Mouse (Mus musculus) E14TG2a.4 (cell line): ENCODE results near the gene Taf3.

Source experiments
- H3K27me3 ChIP-seq: 2 replicates; pipeline ENCODE4 v1.6.1; 2014; ENCODE audit warnings: low read length, control low read depth; ENCODE audit not compliant: insufficient read depth
- H3K36me3 ChIP-seq: 2 replicates; pipeline ENCODE4 v1.6.1; 2014; ENCODE audit warnings: low read length, control low read depth; ENCODE audit not compliant: insufficient read depth
- H3K4me1 ChIP-seq: replicated peaks from 2 replicates; pipeline ENCODE4 v1.6.1; 2014; ENCODE audit warnings: low read depth, low read length, control low read depth
- H3K4me3 ChIP-seq: replicated peaks from 2 replicates; pipeline ENCODE4 v1.5.1; 2014; ENCODE audit warnings: mild to moderate bottlenecking, low read length
- H3K9me3 ChIP-seq: 2 replicates; pipeline ENCODE4 v1.6.1; 2014; ENCODE audit warnings: low read length, control low read depth
- CTCF ChIP-seq: conservative IDR thresholded peaks from 2 replicates; pipeline ENCODE4 v1.5.1; 2014; ENCODE audit warnings: low read length
- NANOG ChIP-seq: IDR thresholded peaks from 2 replicates; pipeline ENCODE4 v1.6.1; 2014; ENCODE audit warnings: borderline replicate concordance, low read length, mixed read lengths
- POU5F1 ChIP-seq: IDR thresholded peaks from 2 replicates; pipeline ENCODE4 v1.6.1; 2014; ENCODE audit warnings: low read length, borderline replicate concordance

Gene Taf3

DNA sequence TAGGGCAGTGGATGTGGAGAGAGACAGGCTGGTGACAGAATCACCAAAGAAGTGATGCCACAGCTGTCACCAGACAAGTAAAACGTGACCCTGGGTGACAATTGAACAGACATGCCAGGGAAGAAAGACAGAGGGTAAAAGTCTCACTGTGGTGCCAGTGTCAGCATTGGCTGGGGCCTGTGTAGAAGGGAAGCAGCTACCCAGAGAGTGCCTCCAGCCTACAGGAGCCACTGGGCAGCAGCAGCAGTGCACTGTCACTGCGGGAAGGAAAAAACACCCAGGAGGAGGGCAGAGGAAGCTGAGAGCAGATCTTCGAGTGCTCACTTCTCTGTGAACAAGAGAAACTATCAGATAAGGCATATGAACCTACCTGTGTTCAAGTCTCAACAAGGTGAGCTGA, 86.7 kb downstream of the Taf3 start:
- no peaks in the 10 kb centered on the region for H3K36me3 ChIP-seq
- H3K9me3 ChIP-seq: no peaks in the 10 kb centered on the region
- TF ChIP-seq POU5F1: no peak
- no peak for TF ChIP-seq CTCF
- no peak for TF ChIP-seq NANOG

DNA sequence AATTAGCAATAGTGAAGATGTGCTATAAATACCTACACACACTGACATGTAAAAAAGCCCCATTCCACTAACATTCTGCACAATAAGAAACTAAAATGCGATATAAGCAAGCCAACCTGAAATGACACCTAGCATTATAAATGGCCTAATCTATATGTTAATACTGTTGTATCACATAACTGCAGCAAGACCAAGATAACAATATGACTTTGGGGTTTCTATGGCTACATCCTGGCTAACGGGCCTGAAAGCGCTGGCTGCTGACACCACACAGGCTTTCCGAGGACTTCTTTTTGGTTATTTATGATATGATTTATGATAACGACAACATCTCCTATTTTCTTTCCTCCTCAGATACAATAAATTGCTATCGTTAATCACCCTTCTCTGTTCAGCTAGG, 90.4 kb downstream of the Taf3 start:
- no peaks in the 10 kb centered on the region for H3K9me3 ChIP-seq
- no peaks in the 10 kb centered on the region for H3K27me3 ChIP-seq
- no peak overlapping the region for H3K4me3 ChIP-seq
- no peak for TF ChIP-seq POU5F1
- no peak for TF ChIP-seq NANOG
- TF ChIP-seq CTCF: no peak
- peaks cover 42% of the 10 kb centered on the region for H3K4me1 ChIP-seq
- peaks cover under 1% of the 10 kb centered on the region for H3K36me3 ChIP-seq

More for the DNA sequence above, 86.7 kb downstream of the Taf3 start:
- no peak overlapping the region for H3K4me3 ChIP-seq
- peaks cover 26% of the 10 kb centered on the region for H3K4me1 ChIP-seq
- H3K27me3 ChIP-seq: no peaks in the 10 kb centered on the region

DNA sequence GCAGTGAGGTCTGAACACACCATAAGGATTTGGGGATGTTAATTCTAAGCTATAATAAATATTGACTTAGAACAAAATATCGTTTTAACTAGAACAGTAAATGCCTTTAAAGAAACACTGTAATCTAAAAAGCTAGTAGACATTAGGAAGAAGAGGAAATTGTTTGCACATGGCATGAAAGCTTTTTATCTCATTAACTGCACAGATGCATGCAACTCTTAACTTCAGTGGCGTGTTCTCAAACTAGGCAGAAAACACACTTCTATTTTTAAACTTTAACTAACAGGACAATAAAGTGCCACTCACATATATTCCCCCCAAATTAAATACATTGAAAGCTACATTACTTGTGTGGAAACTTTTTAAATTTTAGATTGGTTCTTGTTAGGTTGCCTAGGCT, 91.8 kb downstream of the Taf3 start:
- H3K9me3 ChIP-seq: no peaks in the 10 kb centered on the region
- H3K4me3 ChIP-seq: no peak overlapping the region
- H3K36me3 ChIP-seq: peaks cover 15% of the 10 kb centered on the region
- H3K27me3 ChIP-seq: no peaks in the 10 kb centered on the region
- no peak for TF ChIP-seq NANOG
- TF ChIP-seq POU5F1: no peak
- TF ChIP-seq CTCF: no peak
- H3K4me1 ChIP-seq: peaks cover 42% of the 10 kb centered on the region

DNA sequence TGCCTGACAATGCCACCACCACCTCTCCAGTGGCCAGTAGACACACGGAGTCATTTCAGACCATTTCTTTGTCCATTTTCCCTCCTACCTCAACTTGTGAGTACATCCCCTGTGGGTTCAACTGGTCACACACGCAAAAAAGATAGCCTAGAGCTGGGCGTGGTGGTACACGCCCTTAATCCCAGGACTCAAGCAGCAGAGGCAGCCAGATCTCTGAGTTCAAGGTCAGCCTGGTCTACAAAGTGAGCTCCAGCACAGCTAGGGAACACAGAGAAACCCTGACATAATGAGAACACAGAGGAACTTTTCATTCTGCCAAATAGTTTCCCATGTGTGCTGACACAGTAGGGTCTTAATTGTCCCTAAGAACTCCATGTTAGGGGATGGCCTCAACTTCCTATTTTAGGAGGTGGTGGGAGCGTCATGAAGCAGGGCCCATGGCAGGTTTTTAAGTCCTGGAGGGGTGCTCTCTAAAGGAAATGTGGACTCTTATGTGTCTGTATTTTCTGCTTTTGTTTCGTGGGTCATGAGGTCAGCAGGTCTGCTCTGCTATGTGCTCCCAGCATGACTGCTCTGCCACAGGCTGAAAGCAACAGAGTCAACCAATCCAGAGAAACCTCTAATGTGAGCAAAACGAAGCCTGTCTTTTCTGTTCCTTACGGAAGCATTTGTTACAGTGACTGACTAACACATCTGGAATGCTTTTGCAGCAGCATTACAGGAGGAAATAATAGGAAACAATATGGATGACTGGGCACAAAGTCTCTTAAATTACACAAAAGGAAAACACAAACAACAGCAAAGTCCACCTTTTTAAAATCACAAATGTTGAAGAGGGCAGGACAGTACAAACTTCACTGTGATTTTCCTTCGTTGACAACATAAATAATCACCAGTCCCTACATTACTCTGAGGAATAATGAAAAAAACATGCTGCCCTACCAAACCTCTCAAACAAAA, 92.5 kb downstream of the Taf3 start:
- H3K4me3 ChIP-seq: peak overlapping the region; percentile 17; the same call in 1 of the 2 replicates
- H3K27me3 ChIP-seq: no peaks in the 10 kb centered on the region
- peaks cover 42% of the 10 kb centered on the region for H3K4me1 ChIP-seq
- H3K9me3 ChIP-seq: no peaks in the 10 kb centered on the region
- no peak for TF ChIP-seq NANOG
- no peak for TF ChIP-seq POU5F1
- TF ChIP-seq CTCF: no peak
- peaks cover 21% of the 10 kb centered on the region for H3K36me3 ChIP-seq

DNA sequence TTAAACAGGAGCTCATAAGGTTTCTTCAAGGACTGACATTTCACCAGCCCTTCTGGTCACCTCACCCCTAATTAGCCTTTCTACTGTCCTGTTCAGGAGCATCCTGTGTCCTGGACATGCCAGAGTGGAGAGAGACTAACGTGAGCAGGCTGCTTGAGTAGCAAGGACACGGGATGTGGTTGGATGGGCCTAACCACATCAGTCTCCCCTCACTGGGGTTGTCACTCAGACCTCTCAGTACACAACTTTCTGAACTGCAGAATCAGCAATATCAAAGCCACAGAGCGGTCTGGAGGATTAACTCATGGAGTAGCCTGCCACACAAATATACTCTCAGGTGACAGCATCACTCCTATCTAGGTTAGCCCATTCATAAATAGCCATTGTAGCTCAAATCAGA, 101.7 kb downstream of the Taf3 start:
- peaks cover 23% of the 10 kb centered on the region for H3K36me3 ChIP-seq
- no peak for TF ChIP-seq POU5F1
- no peak for TF ChIP-seq CTCF
- no peak for TF ChIP-seq NANOG
- no peak overlapping the region for H3K4me3 ChIP-seq
- H3K4me1 ChIP-seq: 0 out of 2 replicates have a peak, but pooled peaks cover 5% of the 10 kb centered on the region
- no peaks in the 10 kb centered on the region for H3K9me3 ChIP-seq
- no peaks in the 10 kb centered on the region for H3K27me3 ChIP-seq

DNA sequence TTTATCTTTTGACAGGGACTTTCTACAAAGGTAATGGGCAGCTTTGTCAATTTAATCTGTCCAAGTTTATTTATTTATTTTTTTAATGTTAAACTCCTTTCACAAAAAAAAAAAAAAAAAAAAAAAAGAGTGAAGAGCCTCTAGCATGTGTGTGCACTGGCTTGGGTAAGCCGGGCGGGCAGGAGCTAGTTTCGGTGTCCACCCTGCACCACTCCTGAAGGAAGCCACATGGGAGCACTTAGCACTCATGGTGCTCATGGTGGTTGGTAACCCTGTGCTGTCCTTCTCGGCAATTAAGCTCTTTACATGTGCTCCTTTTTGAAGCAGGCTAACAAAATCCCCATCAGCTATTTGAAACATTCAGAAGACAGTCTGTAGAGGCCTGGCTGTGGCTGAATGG, 102.8 kb downstream of the Taf3 start:
- peaks cover 19% of the 10 kb centered on the region for H3K36me3 ChIP-seq
- no peaks in the 10 kb centered on the region for H3K27me3 ChIP-seq
- TF ChIP-seq CTCF: no peak
- TF ChIP-seq NANOG: no peak
- TF ChIP-seq POU5F1: no peak
- 0 out of 2 replicates have a peak, but pooled peaks cover 5% of the 10 kb centered on the region for H3K4me1 ChIP-seq
- H3K9me3 ChIP-seq: no peaks in the 10 kb centered on the region
- H3K4me3 ChIP-seq: no peak overlapping the region

DNA sequence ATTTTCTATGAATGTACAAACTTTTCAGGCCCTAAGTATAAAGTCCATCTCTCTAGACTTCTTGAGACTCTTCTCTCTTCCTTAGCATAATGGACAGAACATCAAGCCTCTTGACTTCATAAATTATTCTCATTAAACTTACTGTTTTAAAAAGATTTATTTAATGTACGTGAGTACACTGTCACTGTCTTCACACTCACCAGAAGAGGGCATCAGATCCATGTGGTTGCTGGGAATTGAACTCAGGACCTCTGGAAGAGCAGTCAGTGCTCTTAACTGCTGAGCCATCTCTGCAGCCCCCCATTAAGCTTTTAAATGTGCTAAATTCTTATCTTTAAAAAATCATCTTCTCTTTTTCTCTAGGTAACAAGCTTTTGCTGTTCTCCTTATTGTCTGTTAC, 105.4 kb downstream of the Taf3 start:
- Histone ChIP-seq H3K9me3 (no peaks in the 10 kb centered on the region), H3K36me3 (peaks cover 22% of the 10 kb centered on the region), H3K4me1 (peaks cover 22% of the 10 kb centered on the region), H3K27me3 (no peaks in the 10 kb centered on the region), H3K4me3 (no peak overlapping the region)
- TF ChIP-seq CTCF: no peak
- TF ChIP-seq POU5F1: no peak
- TF ChIP-seq NANOG: no peak

DNA sequence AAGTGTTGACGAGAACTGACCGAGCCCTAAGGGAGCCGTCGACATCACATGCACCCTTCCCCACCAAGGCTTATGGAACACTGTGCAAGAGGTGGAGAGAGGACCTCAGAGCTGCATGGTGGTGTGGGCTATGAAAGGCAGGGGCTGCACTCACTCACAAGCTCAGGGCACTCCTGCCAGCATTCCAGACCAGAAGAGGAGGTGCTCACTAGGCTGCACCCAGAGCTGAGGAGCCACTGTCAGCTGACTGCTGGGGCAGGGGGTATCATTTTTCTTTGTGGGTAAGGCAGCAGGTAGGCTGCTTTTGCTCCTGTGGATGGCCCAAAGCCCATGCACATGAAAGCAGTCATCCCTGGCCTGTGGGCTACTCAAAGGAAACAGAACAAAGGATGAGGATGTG, 109.1 kb downstream of the Taf3 start:
- Histone ChIP-seq H3K9me3 (no peaks in the 10 kb centered on the region), H3K27me3 (no peaks in the 10 kb centered on the region), H3K4me1 (peaks cover 38% of the 10 kb centered on the region), H3K4me3 (no peak overlapping the region), H3K36me3 (peaks cover 27% of the 10 kb centered on the region)
- TF ChIP-seq CTCF (no peak), POU5F1 (no peak), NANOG (no peak)

DNA sequence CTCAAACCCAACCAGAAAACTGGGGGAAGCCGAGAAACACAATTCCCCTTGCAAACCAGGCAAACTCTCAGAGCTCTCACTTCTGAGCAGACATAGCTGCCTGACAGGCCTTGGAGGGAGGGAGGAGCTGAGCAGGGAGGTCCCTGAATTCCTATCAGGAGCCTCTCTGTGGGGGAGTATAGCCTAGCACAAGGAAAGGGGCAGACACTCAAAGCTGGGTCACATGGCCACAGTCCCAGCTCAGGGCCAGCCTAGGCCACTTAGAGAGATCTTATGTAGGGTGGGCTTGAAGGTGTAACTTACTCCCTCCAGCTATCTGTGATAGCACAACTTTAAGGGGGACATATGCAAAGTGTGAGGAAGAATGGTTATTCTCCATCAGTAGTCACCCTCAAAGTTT, 112.4 kb downstream of the Taf3 start:
- Histone ChIP-seq H3K4me1 (peaks cover 38% of the 10 kb centered on the region), H3K4me3 (no peak overlapping the region), H3K9me3 (no peaks in the 10 kb centered on the region), H3K36me3 (peaks cover 32% of the 10 kb centered on the region), H3K27me3 (no peaks in the 10 kb centered on the region)
- TF ChIP-seq POU5F1 (no peak), CTCF (no peak), NANOG (no peak)
